Mouse (Mus musculus): ENCODE data around the gene Pgm2.

DNA sequence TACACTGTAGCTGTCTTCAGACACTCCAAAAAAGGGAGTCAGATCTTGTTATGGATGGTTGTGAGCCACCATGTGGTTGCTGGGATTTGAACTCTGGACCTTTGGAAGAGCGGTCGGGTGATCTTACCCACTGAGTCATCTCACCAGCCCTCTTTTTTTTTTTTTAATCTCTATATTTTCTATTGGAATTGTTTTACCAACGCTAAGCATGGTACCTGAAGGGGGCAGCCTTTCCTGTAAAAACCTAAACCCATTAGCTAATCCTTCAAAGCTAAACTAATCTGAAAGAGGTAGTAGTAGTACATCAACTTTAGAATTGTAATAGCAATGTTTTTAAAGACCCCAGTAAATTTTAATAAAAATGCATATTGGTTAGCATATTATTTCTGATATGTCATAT is 17.2 kb upstream of the Pgm2 start:
- no peak for TF ChIP-seq CTCF (conservative IDR thresholded peaks at IDR 0.05; ENCODE audit: insufficient read depth, insufficient read length, low read depth, low read length)
- no peak for TF ChIP-seq POLR2A (IDR thresholded peaks at IDR 0.05; ENCODE audit: low read depth, low read length)
